Mouse (Mus musculus) embryonic facial prominence, embryonic 14.5 days (tissue): ENCODE measurements at regions not wholly inside any gene's neighbourhood (a gene's known extent, or its start where the extent isn't known, plus 50 kb on each side); places are given as distances from the start of the nearest gene placed in this dataset.

Source experiments
- ATAC-seq: fragments of 200-750 bp; cut with Nextera tagmentation; 2 replicates; pipeline ENCODE4 v1.8.0; 2017; ENCODE audit warnings: low read depth, moderate number of reproducible peaks, moderate TSS enrichment
- DNase-seq: peaks from one replicate; pipeline ENCODE4 v3.0.0-alpha.2; 2015; ENCODE audit warnings: low spot score
- H3K27ac ChIP-seq: fragments of 300-500 bp; sonication (generic); replicated peaks from 2 replicates; pipeline ENCODE4 v1.5.1; 2014; ENCODE audit warnings: low read depth, mild to moderate bottlenecking, low read length, moderate library complexity
- H3K27me3 ChIP-seq: fragments of 300-500 bp; sonication (generic); replicated peaks from 2 replicates; pipeline ENCODE4 v1.6.1; 2014; ENCODE audit warnings: low read length; ENCODE audit not compliant: control insufficient read depth, insufficient read depth
- H3K36me3 ChIP-seq: fragments of 300-500 bp; sonication (generic); 2 replicates; pipeline ENCODE4 v1.6.1; 2014; ENCODE audit warnings: low read length, mixed read lengths; ENCODE audit not compliant: control insufficient read depth, insufficient read depth
- H3K4me1 ChIP-seq: fragments of 300-500 bp; sonication (generic); 2 replicates; pipeline ENCODE4 v1.6.1; 2014; ENCODE audit warnings: antibody characterized with exemption, low read length; ENCODE audit not compliant: control insufficient read depth, insufficient read depth
- H3K4me2 ChIP-seq: fragments of 300-500 bp; sonication (generic); 2 replicates; pipeline ENCODE4 v1.6.1; 2014; ENCODE audit warnings: low read depth, mild to moderate bottlenecking, low read length, moderate library complexity, mixed read lengths
- H3K4me3 ChIP-seq: fragments of 300-500 bp; sonication (generic); 2 replicates; pipeline ENCODE4 v1.5.1; 2014; ENCODE audit warnings: low read depth, mild to moderate bottlenecking, low read length
- H3K9ac ChIP-seq: fragments of 300-500 bp; sonication (generic); 2 replicates; pipeline ENCODE4 v1.6.1; 2014; ENCODE audit warnings: low read depth, mild to moderate bottlenecking, low read length, moderate library complexity, mixed read lengths
- H3K9me3 ChIP-seq: fragments of 300-500 bp; sonication (generic); 2 replicates; pipeline ENCODE4 v1.6.1; 2016; ENCODE audit warnings: low read length; ENCODE audit not compliant: control insufficient read depth
- WGBS: fragments of 180-500 bp; shearing (Covaris S2); extraction: QIAGEN DNeasy Blood & Tissue Kit; methylation state at CpG from one replicate; pipeline ENCODE4 v1.1.7; 2014; 5-methylcytosine and 5-hydroxymethylcytosine counted together

GRCm38 (mm10) chr8:41753481-41753880 is 336.6 kb upstream of the Frg1 start:
- ATAC-seq (no peak), DNase-seq (no peak)
- Histone ChIP-seq H3K9me3 (no peaks in the 10 kb centered on the region), H3K4me2 (no peak overlapping the region), H3K4me1 (no peaks in the 10 kb centered on the region), H3K9ac (no peak overlapping the region), H3K36me3 (no peaks in the 10 kb centered on the region), H3K27me3 (no peaks in the 10 kb centered on the region), H3K4me3 (no peak overlapping the region), H3K27ac (no peak overlapping the region)
- 75% methylated on average over 1 of the region's 1 CpGs for WGBS

- Histone ChIP-seq H3K36me3 (no peaks in the 10 kb centered on the region), H3K4me2 (no peak overlapping the region), H3K4me1 (no peaks in the 10 kb centered on the region), H3K9ac (no peak overlapping the region), H3K27me3 (no peaks in the 10 kb centered on the region), H3K9me3 (no peaks in the 10 kb centered on the region), H3K27ac (no peak overlapping the region), H3K4me3 (no peak overlapping the region)
- ATAC-seq: no peak
- no peak for DNase-seq
- WGBS: 82% methylated on average over 2 of the region's 2 CpGs
Measured at GRCm38 (mm10) chr8:41752641-41753040, 335.8 kb upstream of the Frg1 start.

DNA sequence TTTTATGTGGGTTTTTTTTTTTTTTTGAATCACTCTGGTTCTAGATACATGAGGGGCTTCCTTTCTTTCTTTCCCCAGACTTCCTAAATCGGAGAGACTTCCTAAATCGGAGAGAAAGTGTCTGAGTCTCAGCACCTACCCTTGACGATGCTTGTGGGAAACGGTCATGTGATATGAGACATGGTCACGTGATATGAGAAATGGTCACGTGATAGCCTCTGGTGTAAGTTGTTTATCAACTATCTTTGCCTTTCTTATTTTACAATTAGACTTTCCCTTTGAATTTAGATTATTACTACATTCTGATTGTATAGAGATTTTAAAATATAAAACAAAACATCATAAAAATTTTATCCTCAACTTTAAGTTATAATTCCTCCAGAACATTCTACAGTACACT is 330.1 kb upstream of the Frg1 start:
- Histone ChIP-seq H3K27ac (no peak overlapping the region), H3K9ac (no peak overlapping the region), H3K4me1 (no peaks in the 10 kb centered on the region), H3K9me3 (no peaks in the 10 kb centered on the region), H3K4me2 (no peak overlapping the region), H3K36me3 (no peaks in the 10 kb centered on the region), H3K4me3 (no peak overlapping the region), H3K27me3 (no peaks in the 10 kb centered on the region)
- WGBS: 95% methylated on average over 6 of the region's 6 CpGs
- no peak for DNase-seq
- no peak for ATAC-seq

GRCm38 (mm10) chr8:41742796-41743670 is 326.2 kb upstream of the Frg1 start:
- no peak overlapping the region for H3K9ac ChIP-seq
- peak; percentile 12 for DNase-seq
- ATAC-seq: no peak

GRCm38 (mm10) chr8:41717002-41717401 is 300.1 kb upstream of the Frg1 start:
- DNase-seq: peak; percentile 31
- Histone ChIP-seq H3K4me3 (no peak overlapping the region), H3K9me3 (no peaks in the 10 kb centered on the region), H3K9ac (no peak overlapping the region), H3K4me2 (no peak overlapping the region), H3K36me3 (no peaks in the 10 kb centered on the region), H3K27ac (no peak overlapping the region), H3K4me1 (peaks cover 5% of the 10 kb centered on the region), H3K27me3 (no peaks in the 10 kb centered on the region)
- 77% methylated on average over 3 of the region's 3 CpGs for WGBS
- ATAC-seq: no peak

More at GRCm38 (mm10) chr8:41742796-41743670, 326.2 kb upstream of the Frg1 start:
- Histone ChIP-seq H3K4me2 (no peak overlapping the region), H3K27me3 (no peaks in the 10 kb centered on the region), H3K27ac (no peak overlapping the region), H3K9me3 (no peaks in the 10 kb centered on the region), H3K36me3 (no peaks in the 10 kb centered on the region), H3K4me3 (no peak overlapping the region), H3K4me1 (no peaks in the 10 kb centered on the region)
- WGBS: 69% methylated on average over 11 of the region's 11 CpGs

GRCm38 (mm10) chr8:41713634-41714330 is 296.9 kb upstream of the Frg1 start:
- H3K4me1 ChIP-seq: peaks cover 5% of the 10 kb centered on the region
- WGBS: 33% methylated on average over 4 of the region's 4 CpGs
- no peak overlapping the region for H3K9ac ChIP-seq
- no peak overlapping the region for H3K4me2 ChIP-seq
- DNase-seq (peak; percentile 92), ATAC-seq (peak; percentile 92)
- no peaks in the 10 kb centered on the region for H3K9me3 ChIP-seq
- no peaks in the 10 kb centered on the region for H3K36me3 ChIP-seq
- H3K27me3 ChIP-seq: no peaks in the 10 kb centered on the region
- H3K27ac ChIP-seq: peak overlapping the region; percentile 74
- H3K4me3 ChIP-seq: no peak overlapping the region

- Histone ChIP-seq H3K4me1 (no peaks in the 10 kb centered on the region), H3K27ac (no peak overlapping the region), H3K36me3 (no peaks in the 10 kb centered on the region), H3K4me3 (no peak overlapping the region), H3K27me3 (no peaks in the 10 kb centered on the region), H3K4me2 (no peak overlapping the region), H3K9me3 (no peaks in the 10 kb centered on the region), H3K9ac (no peak overlapping the region)
- 54% methylated on average over 9 of the region's 9 CpGs for WGBS
- ATAC-seq (no peak), DNase-seq (peak; percentile 13)
Measured at GRCm38 (mm10) chr8:41703927-41704924, 287.4 kb upstream of the Frg1 start.
